17 mouse cellular contexts compared by ENCODE assay signal in the genomic region with DNA sequence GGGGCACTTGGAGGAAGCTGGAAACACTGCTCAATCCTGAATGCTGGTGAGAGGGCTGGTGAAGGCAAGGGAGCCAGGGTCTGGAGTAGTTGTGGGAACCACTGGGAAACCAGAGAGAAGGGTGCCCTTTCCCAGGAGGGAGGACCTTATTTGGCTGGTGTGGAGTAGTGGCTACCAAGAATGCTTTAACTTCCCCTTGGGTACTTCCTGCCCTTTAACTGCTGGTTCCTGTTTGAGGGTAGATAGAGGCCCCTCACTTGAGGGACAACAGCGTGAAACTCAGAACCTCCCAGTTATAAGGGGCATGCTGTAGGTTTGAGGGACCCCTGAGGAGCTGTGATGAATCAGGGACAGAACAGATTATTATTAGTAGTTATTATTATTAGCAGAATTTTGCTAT. TPM values are rescaled to one million over a fixed set of nuclear protein-coding genes. Genes with fewer than 3 reads are reported as not detected.
DNase-seq lines count a peak whose midpoint lies in the region; ATAC-seq and TF ChIP-seq lines count a peak whose summit lies in the region.
"Had no signal": no experiment of that assay in that cellular context is flagged by ENCODE, and none has a peak within 500 bp of the region (broad histone marks: within the 10 kb centered on the region; RNA-seq: fewer than 3 reads in every experiment).

No protein-coding gene starts in this region.

- peak overlapping the region; percentile 6; the same call in 1 of the 2 replicates for H3K27ac ChIP-seq in forebrain, embryonic 13.5 days
- no peak overlapping the region for H3K27ac ChIP-seq in forebrain, embryonic 16.5 days (ENCODE audit: low read length)
- H3K27ac ChIP-seq in thymus, adult 2 months (ENCODE audit: control insufficient read depth, insufficient read depth, low read length), result peak overlapping the region; percentile 97
- peak overlapping the region; percentile 72 for H3K27ac ChIP-seq in liver, embryonic 12.5 days
- H3K27ac ChIP-seq: heart, embryonic 13.5 days; midbrain, embryonic 12.5 days; neural tube, embryonic 15.5 days had no signal

- H3K27me3 ChIP-seq in forebrain, embryonic 13.5 days, result peaks cover 8% of the 10 kb centered on the region
- H3K27me3 ChIP-seq in forebrain, embryonic 16.5 days (replicated peaks; ENCODE audit: control insufficient read depth, insufficient read depth, low read length), result peaks cover 1% of the 10 kb centered on the region; the same call in 1 of the 2 replicates
- H3K27me3 ChIP-seq in thymus, adult 2 months (ENCODE audit: control insufficient read depth, insufficient read depth, low read length), result no peaks in the 10 kb centered on the region
- H3K27me3 ChIP-seq in liver, embryonic 12.5 days (replicated peaks), result peaks cover 9% of the 10 kb centered on the region

- no peak overlapping the region for H3K4me2 ChIP-seq in forebrain, embryonic 13.5 days
- H3K4me2 ChIP-seq in forebrain, embryonic 16.5 days (ENCODE audit: low read length), result no peak overlapping the region
- peak overlapping the region; percentile 40 for H3K4me2 ChIP-seq in liver, embryonic 12.5 days
- H3K4me2 ChIP-seq: heart, embryonic 13.5 days; midbrain, embryonic 12.5 days; neural tube, embryonic 15.5 days had no signal

- WGBS in forebrain, embryonic 13.5 days, result 76% methylated on average over 1 of the region's 1 CpGs
- WGBS in forebrain, embryonic 16.5 days, result 85% methylated on average over 1 of the region's 1 CpGs
- 14% methylated on average over 1 of the region's 1 CpGs for WGBS in thymus, adult 2 months
- 6% methylated on average over 1 of the region's 1 CpGs for WGBS in liver, embryonic 12.5 days (ENCODE audit: insufficient replicate concordance)

- no peak for TF ChIP-seq POLR2A in thymus, adult 2 months (IDR thresholded peaks at IDR 0.05; ENCODE audit: control insufficient read depth, extremely low read depth, insufficient read depth, low read length, poor library complexity)

- no peak for TF ChIP-seq CTCF in thymus, adult 2 months (IDR thresholded peaks at IDR 0.05; ENCODE audit: borderline replicate concordance, control insufficient read depth, extremely low read depth, insufficient read depth, low read length, poor library complexity)

- H3K4me3 ChIP-seq in forebrain, embryonic 13.5 days, result no peak overlapping the region
- no peak overlapping the region for H3K4me3 ChIP-seq in forebrain, embryonic 16.5 days (replicated peaks; ENCODE audit: low read length)
- no peak overlapping the region for H3K4me3 ChIP-seq in thymus, adult 2 months (ENCODE audit: control insufficient read depth, insufficient read depth, low read length)
- H3K4me3 ChIP-seq in liver, embryonic 12.5 days, result no peak overlapping the region
- H3K4me3 ChIP-seq: heart, embryonic 13.5 days; midbrain, embryonic 12.5 days; neural tube, embryonic 15.5 days had no signal

- peaks cover 11% of the 10 kb centered on the region for H3K4me1 ChIP-seq in forebrain, embryonic 13.5 days
- peaks cover 9% of the 10 kb centered on the region for H3K4me1 ChIP-seq in forebrain, embryonic 16.5 days (replicated peaks; ENCODE audit: control insufficient read depth, insufficient read depth, low read length)
- H3K4me1 ChIP-seq in thymus, adult 2 months (replicated peaks; ENCODE audit: control insufficient read depth, insufficient read depth, low read length), result peaks cover 66% of the 10 kb centered on the region
- peaks cover 39% of the 10 kb centered on the region for H3K4me1 ChIP-seq in liver, embryonic 12.5 days

- no peaks in the 10 kb centered on the region for H3K9me3 ChIP-seq in forebrain, embryonic 13.5 days (replicated peaks)
- no peaks in the 10 kb centered on the region for H3K9me3 ChIP-seq in forebrain, embryonic 16.5 days (ENCODE audit: control insufficient read depth, low read length)
- no peaks in the 10 kb centered on the region for H3K9me3 ChIP-seq in liver, embryonic 12.5 days (replicated peaks)
- H3K9me3 ChIP-seq: heart, embryonic 13.5 days; midbrain, embryonic 12.5 days; neural tube, embryonic 15.5 days had no signal

- no peak for DNase-seq in thymus, adult 2 months
- no peak for DNase-seq in thymus, postnatal 10 days (ENCODE audit: low spot score in 2 of 2)
- DNase-seq in cerebellum, postnatal 10 days, result no peak
- DNase-seq in adrenal gland, adult (ENCODE audit: inconsistent age in 2 of 2, low spot score in 1 of 2), result no peak
- no peak for DNase-seq in left cerebral cortex, postnatal 10 days (ENCODE audit: extremely low spot score in 1 of 2, low spot score in 2 of 2)
- DNase-seq: adrenal gland, postnatal 14 days; cerebellum, adult 2 months; kidney, postnatal 14 days; lung, adult 18-20 months had no signal

- H3K9ac ChIP-seq in forebrain, embryonic 13.5 days, result no peak overlapping the region
- H3K9ac ChIP-seq in forebrain, embryonic 16.5 days (replicated peaks; ENCODE audit: low read depth, low read length), result no peak overlapping the region
- no peak overlapping the region; the same call in 1 of the 2 replicates for H3K9ac ChIP-seq in liver, embryonic 12.5 days
- H3K9ac ChIP-seq: heart, embryonic 13.5 days; midbrain, embryonic 12.5 days; neural tube, embryonic 15.5 days had no signal

- no peaks in the 10 kb centered on the region for H3K36me3 ChIP-seq in forebrain, embryonic 13.5 days (ENCODE audit: poor library complexity, severe bottlenecking)
- H3K36me3 ChIP-seq in forebrain, embryonic 16.5 days (ENCODE audit: control insufficient read depth, insufficient read depth), result no peaks in the 10 kb centered on the region
- H3K36me3 ChIP-seq in thymus, adult 2 months (ENCODE audit: control insufficient read depth, insufficient read depth, low read length), result no peaks in the 10 kb centered on the region
- H3K36me3 ChIP-seq in liver, embryonic 12.5 days, result no peaks in the 10 kb centered on the region
- H3K36me3 ChIP-seq: heart, embryonic 13.5 days; midbrain, embryonic 12.5 days; neural tube, embryonic 15.5 days had no signal

- no peak for ATAC-seq in forebrain, embryonic 13.5 days
- no peak for ATAC-seq in forebrain, embryonic 16.5 days
- ATAC-seq in liver, embryonic 12.5 days, result no peak

- intact Hi-C loops in left cerebral cortex, postnatal 10 days (cut with DNase I), result no loop called here

RNA-seq across cellular contexts. Expression of gene Lst1, which starts 0.9 kb away (rescaled TPM):
- 3.5 and 4.2 TPM in 2 replicates for polyA plus RNA-seq in forebrain, embryonic 13.5 days (2015; fragmentation: Nextera tagmentation; extraction: Ambion mirVana)
- 4.5 and 4.9 TPM in 2 replicates for polyA plus RNA-seq in forebrain, embryonic 16.5 days (2015; fragmentation: Nextera tagmentation; extraction: Ambion mirVana)
- 30.7 and 49.6 TPM in 2 replicates for polyA plus RNA-seq in thymus, adult 2 months (2012; rRNA removed)
- polyA plus RNA-seq in liver, embryonic 12.5 days (2016; fragmentation: Nextera tagmentation; extraction: Ambion mirVana), result 20.8 and 23.7 TPM in 2 replicates
- 10 to 100 TPM; 13.7 to 14.9 TPM for total RNA-seq in left cerebral cortex, postnatal 10 days (2021)

RNA-seq across cellular contexts. Expression of gene Ltb, which starts 5.1 kb away (rescaled TPM):
- 0.20 TPM in 1 of 2 replicates, not detected in the other for polyA plus RNA-seq in forebrain, embryonic 13.5 days (2015; fragmentation: Nextera tagmentation; extraction: Ambion mirVana)
- polyA plus RNA-seq in forebrain, embryonic 16.5 days (2015; fragmentation: Nextera tagmentation; extraction: Ambion mirVana), result 0.24 TPM in 1 of 2 replicates, not detected in the other
- polyA plus RNA-seq in thymus, adult 2 months (2012; rRNA removed), result 358 and 375 TPM in 2 replicates
- 1.2 and 1.3 TPM in 2 replicates for polyA plus RNA-seq in liver, embryonic 12.5 days (2016; fragmentation: Nextera tagmentation; extraction: Ambion mirVana)
- 1 to 10 TPM in 1 of 2 experiments, under 1 TPM in 1; 0.77 to 1.4 TPM for total RNA-seq in left cerebral cortex, postnatal 10 days (2021)
- polyA plus RNA-seq: C2C12 had no signal

RNA-seq across cellular contexts. Expression of gene Tnf, which starts 12.6 kb away (rescaled TPM):
- polyA plus RNA-seq in forebrain, embryonic 13.5 days (2015; fragmentation: Nextera tagmentation; extraction: Ambion mirVana), result not detected in 2 replicates
- polyA plus RNA-seq in forebrain, embryonic 16.5 days (2015; fragmentation: Nextera tagmentation; extraction: Ambion mirVana), result not detected in 2 replicates
- 11.3 and 11.4 TPM in 2 replicates for polyA plus RNA-seq in thymus, adult 2 months (2012; rRNA removed)
- polyA plus RNA-seq in liver, embryonic 12.5 days (2016; fragmentation: Nextera tagmentation; extraction: Ambion mirVana), result 0.33 and 0.36 TPM in 2 replicates
- under 1 TPM in 1 of 2 experiments, not detected in 1; 0.19 TPM for total RNA-seq in left cerebral cortex, postnatal 10 days (2021)
- total RNA-seq: gastrocnemius, adult 18-20 months had no signal
- polyA plus RNA-seq: C2C12; cerebellum, adult 2 months; midbrain, embryonic 12.5 days had no signal

RNA-seq across cellular contexts. Expression of gene Aif1, which starts 13.3 kb away (rescaled TPM):
- 5.6 and 6.0 TPM in 2 replicates for polyA plus RNA-seq in forebrain, embryonic 13.5 days (2015; fragmentation: Nextera tagmentation; extraction: Ambion mirVana)
- 5.9 and 8.0 TPM in 2 replicates for polyA plus RNA-seq in forebrain, embryonic 16.5 days (2015; fragmentation: Nextera tagmentation; extraction: Ambion mirVana)
- 5.4 and 8.9 TPM in 2 replicates for polyA plus RNA-seq in thymus, adult 2 months (2012; rRNA removed)
- polyA plus RNA-seq in liver, embryonic 12.5 days (2016; fragmentation: Nextera tagmentation; extraction: Ambion mirVana), result 10.5 and 11.6 TPM in 2 replicates
- total RNA-seq in left cerebral cortex, postnatal 10 days (2021), result 10 to 100 TPM in 1 of 2 experiments, 1 to 10 TPM in 1; 8.0 to 12.5 TPM
- polyA plus RNA-seq: C2C12 had no signal

RNA-seq across cellular contexts. Expression of gene Lta, which starts 16.0 kb away (rescaled TPM):
- polyA plus RNA-seq in forebrain, embryonic 13.5 days (2015; fragmentation: Nextera tagmentation; extraction: Ambion mirVana), result 0.16 TPM in 1 of 2 replicates, not detected in the other
- 0.24 and 0.35 TPM in 2 replicates for polyA plus RNA-seq in forebrain, embryonic 16.5 days (2015; fragmentation: Nextera tagmentation; extraction: Ambion mirVana)
- 14.4 and 14.5 TPM in 2 replicates for polyA plus RNA-seq in thymus, adult 2 months (2012; rRNA removed)
- 0.12 TPM in 1 of 2 replicates, not detected in the other for polyA plus RNA-seq in liver, embryonic 12.5 days (2016; fragmentation: Nextera tagmentation; extraction: Ambion mirVana)
- total RNA-seq in left cerebral cortex, postnatal 10 days (2021), result 1 to 10 TPM in 1 of 2 experiments, under 1 TPM in 1; 0.51 to 1.1 TPM
- polyA plus RNA-seq: heart, embryonic 13.5 days; midbrain, embryonic 12.5 days had no signal

Comparison
In these comparisons a context has a peak if more than half of its experiments do, and no peak if none do; other contexts are left out.
1. RNA of gene Ltb, which starts 5.1 kb away (polyA plus RNA-seq): 358 to 375 TPM in thymus, adult 2 months; 1.2 to 1.3 TPM in liver, embryonic 12.5 days, 0.24 TPM in forebrain, embryonic 16.5 days and 0.20 TPM in forebrain, embryonic 13.5 days; every median in the first group is over 100 times any median in the second.